Mouse (Mus musculus): ENCODE measurements around the gene Tmco5.

- no peak for TF ChIP-seq CTCF (IDR thresholded peaks at IDR 0.05; ENCODE audit: low read depth, low read length)
- no peak for TF ChIP-seq GATA1 (IDR thresholded peaks at IDR 0.05; ENCODE audit: borderline replicate concordance, low read length)
- TF ChIP-seq POLR2AphosphoS5 (IDR thresholded peaks at IDR 0.05; ENCODE audit: insufficient replicate concordance, low read depth, low read length): no peak
- no peak for TF ChIP-seq GATA2 (IDR thresholded peaks at IDR 0.05; ENCODE audit: borderline replicate concordance, low read depth, low read length)
- no peak for TF ChIP-seq TAL1 (conservative IDR thresholded peaks at IDR 0.05; ENCODE audit: low read depth, low read length)
Measured at GRCm38 (mm10) chr2:116852249-116852648, 26.2 kb upstream of the Tmco5 start.
